Mouse (Mus musculus): ENCODE data around the gene Osbpl8. TPM values are rescaled to one million over a fixed set of nuclear protein-coding genes. Genes with fewer than 3 reads are reported as not detected.

Osbpl8 gene
- total RNA-seq (2023): 70.7 and 83.0 TPM in 2 replicates

DNA sequence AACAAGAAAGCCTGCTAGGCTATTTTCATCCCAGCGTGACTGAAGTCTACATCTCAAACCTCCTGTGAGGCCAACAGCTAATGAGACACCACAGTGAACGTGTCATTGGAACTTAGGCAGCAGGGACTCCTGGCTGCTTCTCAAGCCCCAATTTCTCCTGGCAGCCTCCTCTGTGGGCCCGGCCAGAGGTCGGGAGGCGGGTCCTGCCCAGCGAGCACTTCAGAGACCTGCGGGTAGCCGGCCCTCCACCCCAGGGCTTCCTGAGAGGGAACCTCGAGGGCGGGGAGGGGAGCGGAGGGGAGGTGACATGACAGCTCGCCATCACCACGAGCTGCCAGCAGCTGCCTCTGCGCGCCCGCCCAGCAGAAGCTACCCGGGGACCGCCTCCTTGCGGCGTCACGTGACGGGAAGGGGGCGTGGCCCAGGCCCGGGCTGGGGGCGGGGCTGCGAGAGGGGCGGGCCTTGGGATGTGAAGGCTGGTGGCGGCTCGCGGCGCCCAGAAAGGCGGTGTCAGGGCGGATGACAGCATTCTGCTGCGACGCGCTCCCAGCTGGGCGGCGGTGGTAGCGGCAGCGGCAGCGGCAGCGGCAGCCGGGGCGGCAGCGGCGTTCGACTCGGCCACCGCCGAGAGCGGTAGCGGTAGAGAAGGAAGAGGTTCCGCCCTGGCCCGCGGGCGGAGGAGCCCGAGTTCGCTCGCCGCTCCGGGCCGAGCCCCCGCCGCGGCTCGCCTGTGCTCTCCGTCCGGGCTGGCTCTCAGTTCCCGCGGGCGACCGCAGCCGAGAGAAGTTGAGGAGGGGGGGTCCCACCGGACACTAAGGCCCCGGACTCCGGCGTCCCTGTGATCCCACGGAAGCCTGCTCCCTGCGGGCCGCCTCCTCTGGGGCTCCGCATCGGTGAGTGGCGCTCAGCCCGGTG lies at the start of gene Osbpl8:
Osbpl8 (plus strand) TSS at position 449 of the 915 bp plus-strand sequence.

GRCm38 (mm10) chr10:111298140-111299098 lies 133.9 kb downstream of the Osbpl8 start, which contains the start of gene Bbs10:
TSS of gene Bbs10 (plus strand) at chr10:111298679.

Other genes starting within 250 kb of the Osbpl8 start
- gene Csrp2, start 245.0 kb upstream of the Osbpl8 start, total RNA-seq (2023): 12.2 and 17.1 TPM in 2 replicates
- gene Zdhhc17, start 154.6 kb upstream of the Osbpl8 start, total RNA-seq (2023): 15.2 and 18.1 TPM in 2 replicates
- 0.54 TPM in 1 of 2 replicates, not detected in the other for gene Bbs10, start 133.9 kb downstream of the Osbpl8 start, total RNA-seq (2023)

All from neutrophil, adult 65 days (primary cell).